Mouse (Mus musculus) thymus, adult 2 months (tissue): ENCODE data around the gene Snai1. TPM values are rescaled to one million over a fixed set of nuclear protein-coding genes. Genes with fewer than 3 reads are reported as not detected.

Experiments
- DNase-seq: peaks from one replicate; pipeline ENCODE4 v3.0.0; 2021
- H3K27ac ChIP-seq: fragments of 200-500 bp; 2 replicates; pipeline ENCODE4 v1.5.1; 2012; ENCODE audit warnings: low read length, control low read depth; ENCODE audit not compliant: control insufficient read depth, insufficient read depth
- H3K27me3 ChIP-seq: fragments of 200-500 bp; 2 replicates; pipeline ENCODE4 v1.6.1; 2012; ENCODE audit warnings: mild to moderate bottlenecking, low read length, moderate library complexity, mixed read lengths; ENCODE audit not compliant: control insufficient read depth, insufficient read depth
- H3K36me3 ChIP-seq: fragments of 200-500 bp; 2 replicates; pipeline ENCODE4 v1.6.1; 2012; ENCODE audit warnings: mild to moderate bottlenecking, low read length, moderate library complexity; ENCODE audit not compliant: control insufficient read depth, insufficient read depth
- H3K4me1 ChIP-seq: fragments of 200-500 bp; replicated peaks from 2 replicates; pipeline ENCODE4 v1.6.1; 2012; ENCODE audit warnings: low read length; ENCODE audit not compliant: control insufficient read depth, insufficient read depth
- H3K4me3 ChIP-seq: fragments of 200-500 bp; 2 replicates; pipeline ENCODE4 v1.5.1; 2012; ENCODE audit warnings: mild to moderate bottlenecking, low read length, control low read depth, moderate library complexity; ENCODE audit not compliant: control insufficient read depth, insufficient read depth
- CTCF ChIP-seq: fragments of 200-500 bp; IDR thresholded peaks from 2 replicates; pipeline ENCODE4 v1.5.1; 2012; ENCODE audit warnings: mild to moderate bottlenecking, control low read depth, low read length, moderate library complexity, borderline replicate concordance; ENCODE audit not compliant: control insufficient read depth, poor library complexity, insufficient read depth; ENCODE audit errors: extremely low read depth
- POLR2A ChIP-seq: fragments of 200-500 bp; IDR thresholded peaks from 2 replicates; pipeline ENCODE4 v1.6.1; 2012; ENCODE audit warnings: mild to moderate bottlenecking, low read length, control low read depth, moderate library complexity; ENCODE audit not compliant: control insufficient read depth, poor library complexity, insufficient read depth; ENCODE audit errors: extremely low read depth
- WGBS: fragments of 180-500 bp; shearing (Covaris S2); methylation state at CpG from one replicate; pipeline ENCODE4 v1.1.7; 2018; 5-methylcytosine and 5-hydroxymethylcytosine counted together
- polyA plus RNA-seq: library from polyadenylated mRNA; depleted of rRNA; stranded (reverse); fragments of >200 nt; gene quantifications from 2 replicates; pipeline ENCODE4 v1.2.3, GENCODE M21; 2012

Gene Snai1
- polyA plus RNA-seq, 1 experiment, result 10.7 TPM

DNA sequence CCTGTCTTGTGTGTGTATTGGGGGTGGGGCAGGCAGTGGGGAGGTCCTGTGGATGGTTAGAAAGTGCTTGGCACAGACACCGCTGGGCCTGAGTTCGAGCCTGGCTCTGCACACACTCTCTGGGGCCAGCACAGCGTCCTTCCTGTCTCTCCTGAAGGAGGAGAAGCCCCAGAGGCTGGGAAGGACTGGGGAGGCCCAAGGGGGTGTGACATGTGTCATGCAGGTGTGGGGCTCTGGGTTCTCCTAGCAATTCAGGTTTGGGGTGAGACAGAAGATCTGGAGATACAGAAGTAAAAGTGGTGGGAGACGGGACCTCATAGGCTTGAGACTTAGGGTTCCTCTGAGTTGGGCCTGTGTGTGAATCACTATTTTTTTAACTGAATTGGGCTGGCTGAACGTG, 25.0 kb downstream of the Snai1 start:
- Histone ChIP-seq H3K27me3 (no peaks in the 10 kb centered on the region; the same call in 1 of the 2 replicates), H3K27ac (no peak overlapping the region), H3K36me3 (no peaks in the 10 kb centered on the region), H3K4me1 (no peaks in the 10 kb centered on the region), H3K4me3 (no peak overlapping the region)
- TF ChIP-seq CTCF (no peak), POLR2A (no peak)
- 84% methylated on average over 5 of the region's 5 CpGs for WGBS
- no peak for DNase-seq

DNA sequence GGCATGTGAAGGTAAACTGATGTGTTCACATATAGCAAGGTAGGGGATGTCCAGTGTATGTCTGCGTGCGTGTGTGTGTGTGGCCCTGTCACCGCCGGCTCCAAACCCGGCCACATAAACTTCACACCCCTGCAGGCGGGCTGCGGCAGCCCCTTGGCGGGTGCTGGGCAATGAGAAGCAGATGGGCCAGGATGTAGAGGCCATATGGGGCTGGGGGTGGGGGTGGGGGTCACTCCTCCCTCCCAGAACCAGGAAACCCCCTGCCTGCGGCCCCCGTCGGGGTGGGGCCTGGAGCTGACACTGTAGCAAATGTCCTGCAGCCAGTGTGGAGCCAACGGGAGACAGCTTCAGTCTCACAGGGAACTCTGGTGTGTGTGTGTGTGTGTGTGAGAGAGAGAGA, 25.7 kb downstream of the Snai1 start:
- TF ChIP-seq POLR2A (no peak), CTCF (no peak)
- no peak for DNase-seq
- Histone ChIP-seq H3K36me3 (no peaks in the 10 kb centered on the region), H3K27ac (no peak overlapping the region), H3K27me3 (no peaks in the 10 kb centered on the region; the same call in 1 of the 2 replicates), H3K4me1 (no peaks in the 10 kb centered on the region), H3K4me3 (no peak overlapping the region)
- 89% methylated on average over 12 of the region's 12 CpGs for WGBS

DNA sequence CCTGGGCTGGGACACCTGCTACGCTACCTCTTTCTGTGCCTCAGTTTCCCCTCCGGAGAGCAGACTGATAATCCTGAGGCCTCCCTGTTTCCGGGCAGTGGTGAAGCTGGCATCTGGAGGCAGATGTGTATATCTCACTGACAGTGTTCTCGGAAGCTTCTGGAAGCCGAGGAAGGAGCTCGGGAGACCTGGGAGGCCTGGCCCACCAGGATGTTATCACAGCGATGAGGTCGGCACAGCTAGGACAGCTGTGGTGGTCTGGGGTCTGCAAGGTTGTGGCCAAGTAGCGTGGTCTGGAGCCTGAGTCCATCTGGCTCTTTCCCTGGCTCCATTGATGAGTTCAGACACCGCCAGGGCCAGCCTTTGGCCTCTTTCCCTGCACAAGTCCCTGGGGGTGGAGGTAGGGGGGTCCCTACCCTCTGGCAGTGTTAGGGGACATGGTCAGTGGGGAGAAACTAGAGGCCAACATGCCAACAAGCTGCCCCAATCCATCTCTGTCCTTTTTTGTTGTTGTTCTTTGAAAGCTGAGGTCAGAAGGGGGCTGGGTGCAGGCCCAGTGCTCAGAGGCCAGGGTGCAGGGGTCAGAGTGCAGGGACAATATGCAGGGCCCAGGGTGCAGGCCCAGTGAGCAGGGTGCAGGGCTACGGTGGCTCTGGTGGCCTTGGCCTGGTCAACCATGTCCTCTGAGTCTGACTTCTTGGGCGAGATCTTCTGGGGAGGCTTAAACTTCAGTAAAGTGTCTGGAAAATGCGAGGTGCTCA, 26.7 kb downstream of the Snai1 start:
- no peaks in the 10 kb centered on the region for H3K4me1 ChIP-seq
- no peaks in the 10 kb centered on the region for H3K36me3 ChIP-seq
- H3K4me3 ChIP-seq, result no peak overlapping the region
- 96% methylated on average over 13 of the region's 13 CpGs for WGBS
- no peaks in the 10 kb centered on the region; the same call in 1 of the 2 replicates for H3K27me3 ChIP-seq
- H3K27ac ChIP-seq, result no peak overlapping the region
- TF ChIP-seq POLR2A, result no peak
- no peak for TF ChIP-seq CTCF
- no peak for DNase-seq

- Histone ChIP-seq H3K27ac (no peak overlapping the region), H3K4me1 (no peaks in the 10 kb centered on the region), H3K4me3 (no peak overlapping the region), H3K36me3 (no peaks in the 10 kb centered on the region), H3K27me3 (no peaks in the 10 kb centered on the region)
- 87% methylated on average over 3 of the region's 3 CpGs for WGBS
- TF ChIP-seq POLR2A (no peak), CTCF (no peak)
- DNase-seq, result no peak
These were observed 27.3 kb downstream of the Snai1 start for GRCm38 (mm10) chr2:167565312-167565656.

GRCm38 (mm10) chr2:167565682-167566081, 27.7 kb downstream of the Snai1 start:
- no peak for TF ChIP-seq POLR2A
- no peak for TF ChIP-seq CTCF
- no peak overlapping the region for H3K4me3 ChIP-seq
- WGBS, result 79% methylated on average over 19 of the region's 19 CpGs
- no peak overlapping the region for H3K27ac ChIP-seq
- H3K27me3 ChIP-seq, result no peaks in the 10 kb centered on the region
- DNase-seq, result no peak
- no peaks in the 10 kb centered on the region for H3K4me1 ChIP-seq
- H3K36me3 ChIP-seq, result no peaks in the 10 kb centered on the region

DNA sequence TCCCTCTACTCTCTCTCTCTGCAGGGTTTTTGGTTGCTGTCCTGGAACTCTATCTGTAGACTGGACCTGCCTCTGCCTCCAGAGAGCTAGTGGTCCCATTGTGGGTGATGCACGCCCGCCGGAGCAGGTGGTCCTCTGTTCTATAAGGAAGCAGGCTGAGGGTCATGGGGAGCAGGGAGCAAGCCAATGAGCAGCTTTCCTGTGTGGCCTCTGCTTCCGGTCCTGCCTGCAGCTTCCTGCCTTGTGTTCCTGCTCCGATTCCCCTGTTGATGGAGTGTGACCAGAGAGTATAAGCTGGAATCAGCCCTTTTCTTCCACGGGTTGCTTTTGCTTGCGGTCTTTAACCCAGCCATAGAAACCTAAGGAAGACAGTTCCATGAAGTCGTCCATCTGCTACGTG, 30.1 kb downstream of the Snai1 start:
- WGBS, result 87% methylated on average over 9 of the region's 9 CpGs
- H3K27me3 ChIP-seq, result no peaks in the 10 kb centered on the region
- H3K36me3 ChIP-seq, result no peaks in the 10 kb centered on the region
- H3K4me3 ChIP-seq, result no peak overlapping the region
- no peak overlapping the region for H3K27ac ChIP-seq
- no peak for DNase-seq
- no peak for TF ChIP-seq POLR2A
- TF ChIP-seq CTCF, result no peak
- no peaks in the 10 kb centered on the region for H3K4me1 ChIP-seq
